Mouse (Mus musculus): ENCODE data around the gene Sec14l5.

DNA sequence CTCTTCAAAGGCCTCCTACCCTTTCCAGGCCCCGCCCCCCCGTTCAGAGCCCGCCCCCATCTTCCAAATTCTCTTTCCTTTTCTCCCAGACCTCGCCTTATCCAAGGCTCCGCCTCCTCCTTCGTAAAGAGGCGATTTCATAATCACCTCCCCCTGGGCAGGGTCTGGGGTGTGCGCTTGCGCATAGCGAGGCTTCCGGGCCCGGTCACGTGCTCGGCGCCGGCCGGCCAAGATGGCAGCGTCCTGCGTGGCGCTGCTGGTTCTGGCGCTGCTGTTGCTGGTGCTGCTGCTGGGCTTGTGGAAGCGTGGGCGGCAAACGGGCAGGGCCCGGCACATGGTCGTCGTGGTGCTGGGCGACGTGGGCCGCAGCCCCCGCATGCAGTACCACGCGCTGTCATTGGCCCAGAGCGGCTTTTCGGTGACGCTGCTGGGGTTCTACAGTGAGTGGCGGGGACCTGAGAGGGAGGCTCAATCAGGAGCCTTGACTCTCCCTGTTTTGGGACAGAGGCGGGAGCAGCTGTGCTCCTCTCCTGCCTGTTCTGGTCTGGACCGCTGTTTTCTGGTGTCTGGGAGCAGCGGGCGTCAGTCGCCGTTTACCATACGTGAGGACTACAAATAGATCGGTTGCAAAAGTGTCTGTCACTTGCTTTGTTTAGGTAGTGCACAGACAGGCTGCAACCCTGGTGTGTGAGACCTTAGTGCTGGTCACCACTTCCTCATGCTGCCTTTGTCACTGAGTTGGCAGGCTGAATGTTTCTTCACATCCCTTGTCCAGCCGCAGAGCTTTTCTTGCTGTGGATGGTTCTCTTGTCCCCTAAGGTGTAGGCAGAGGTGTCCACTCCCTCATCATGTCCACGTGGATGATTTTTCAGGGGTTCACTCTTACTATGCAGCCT, 86.8 kb downstream of the Sec14l5 start, which contains the start of gene Alg1:
- TF ChIP-seq CTCF (IDR thresholded peaks at IDR 0.05; ENCODE audit: low read depth) (no peak), EP300 (IDR thresholded peaks at IDR 0.05; ENCODE audit: low read depth) (no peak)

Data from liver, embryonic 14.5 days (tissue).